Mouse (Mus musculus) heart, embryonic 14.5 days (tissue): Measurements from ENCODE around the gene Ctnnbip1. TPM values are rescaled to one million over a fixed set of nuclear protein-coding genes. Genes with fewer than 3 reads are reported as not detected.

ENCODE experiments used
- ATAC-seq: fragments of 200-750 bp; cut with Nextera tagmentation; 2 replicates; pipeline ENCODE4 v1.8.0; 2017; ENCODE audit warnings: low read depth, moderate TSS enrichment; ENCODE audit not compliant: insufficient number of reproducible peaks, insufficient read depth, low FRiP score
- H3K27ac ChIP-seq, 2 experiments: fragments of 200-500 bp in 1 of 2; fragments of 300-500 bp in 1 of 2; sonication (generic) in 1 of 2; replicated peaks in 1 of 2; 2 replicates each; pipeline ENCODE4 v1.5.1; 2012 to 2014; ENCODE audit warnings: low read depth in 2 of 2, low read length in 2 of 2, control low read depth in 1 of 2, mild to moderate bottlenecking in 1 of 2, mixed read lengths in 1 of 2; ENCODE audit not compliant: control insufficient read depth in 1 of 2, insufficient read depth in 1 of 2
- H3K27me3 ChIP-seq: fragments of 300-500 bp; sonication (generic); 2 replicates; pipeline ENCODE4 v1.6.1; 2014; ENCODE audit warnings: mild to moderate bottlenecking, low read length, control low read depth; ENCODE audit not compliant: control insufficient read depth, insufficient read depth
- H3K36me3 ChIP-seq: fragments of 300-500 bp; sonication (generic); 2 replicates; pipeline ENCODE4 v1.6.1; 2014; ENCODE audit warnings: mild to moderate bottlenecking, control low read depth, low read length, mixed read lengths; ENCODE audit not compliant: control insufficient read depth, insufficient read depth
- H3K4me1 ChIP-seq, 2 experiments: fragments of 200-500 bp in 1 of 2; fragments of 300-500 bp in 1 of 2; sonication (generic) in 1 of 2; 2 replicates each; pipeline ENCODE4 v1.6.1; 2012 to 2014; ENCODE audit warnings: low read length in 2 of 2, control low read depth in 1 of 2, mixed read lengths in 1 of 2; ENCODE audit not compliant: control insufficient read depth in 2 of 2, insufficient read depth in 2 of 2
- H3K4me2 ChIP-seq: fragments of 300-500 bp; sonication (generic); 2 replicates; pipeline ENCODE4 v1.6.1; 2014; ENCODE audit warnings: mild to moderate bottlenecking, low read length
- H3K4me3 ChIP-seq, 2 experiments: fragments of 200-500 bp in 1 of 2; fragments of 300-500 bp in 1 of 2; sonication (generic) in 1 of 2; 2 replicates each; pipeline ENCODE4 v1.5.1; 2012 to 2014; ENCODE audit warnings: low read length in 2 of 2, mild to moderate bottlenecking in 2 of 2, control low read depth in 1 of 2, low read depth in 1 of 2, moderate library complexity in 1 of 2; ENCODE audit not compliant: control insufficient read depth in 1 of 2, insufficient read depth in 1 of 2
- H3K9ac ChIP-seq: fragments of 300-500 bp; sonication (generic); 2 replicates; pipeline ENCODE4 v1.6.1; 2014; ENCODE audit warnings: mild to moderate bottlenecking, low read length
- H3K9me3 ChIP-seq: fragments of 300-500 bp; sonication (generic); 2 replicates; pipeline ENCODE4 v1.6.1; 2016; ENCODE audit warnings: low read length, control low read depth; ENCODE audit not compliant: control insufficient read depth
- WGBS: fragments of 180-500 bp; shearing (Covaris S2); extraction: QIAGEN DNeasy Blood & Tissue Kit; methylation state at CpG from one replicate; pipeline ENCODE4 v1.1.7; 2014; 5-methylcytosine and 5-hydroxymethylcytosine counted together
- polyA plus RNA-seq: library from polyadenylated mRNA; unstranded; fragments of >200 nt; fragmentation: Nextera tagmentation; extraction: Ambion mirVana; gene quantifications from 2 replicates; pipeline ENCODE4 v1.2.1, GENCODE M21; 2014

Gene Ctnnbip1
- polyA plus RNA-seq, 1 experiment from 2014 or later = 43.1 TPM

GRCm38 (mm10) chr4:149587596-149588168 is 69.6 kb downstream of the Ctnnbip1 start:
- Histone ChIP-seq H3K4me1 (peaks cover 6 to 7% of the 10 kb centered on the region in 2 experiments; a peak in 3 of 4 replicates), H3K4me3 (peak overlapping the region; percentile 83 to 88), H3K9ac (peak overlapping the region; percentile 82), H3K27me3 (peaks cover 50% of the 10 kb centered on the region), H3K27ac (no peak overlapping the region), H3K9me3 (no peaks in the 10 kb centered on the region; the same call in 1 of the 2 replicates), H3K36me3 (no peaks in the 10 kb centered on the region), H3K4me2 (peak overlapping the region; percentile 99)
- WGBS = 8% methylated on average over 24 of the region's 24 CpGs
- peak; percentile 5; the same call in 1 of the 2 replicates for ATAC-seq

- Histone ChIP-seq H3K27ac (no peak overlapping the region), H3K4me3 (no peak overlapping the region), H3K36me3 (no peaks in the 10 kb centered on the region), H3K4me2 (no peak overlapping the region), H3K27me3 (peaks cover 35% of the 10 kb centered on the region), H3K9me3 (no peaks in the 10 kb centered on the region; the same call in 1 of the 2 replicates), H3K4me1 (peaks cover 6 to 7% of the 10 kb centered on the region in 2 experiments; a peak in 3 of 4 replicates), H3K9ac (no peak overlapping the region)
- WGBS = 65% methylated on average over 1 of the region's 1 CpGs
- ATAC-seq = no peak
These were observed 72.2 kb downstream of the Ctnnbip1 start for GRCm38 (mm10) chr4:149590200-149590599.

- H3K4me2 ChIP-seq = no peak overlapping the region
- peaks cover 6 to 7% of the 10 kb centered on the region in 2 experiments; a peak in 3 of 4 replicates for H3K4me1 ChIP-seq
- H3K4me3 ChIP-seq = no peak overlapping the region
- no peak for ATAC-seq
- H3K27me3 ChIP-seq = peaks cover 26% of the 10 kb centered on the region
- no peak overlapping the region for H3K27ac ChIP-seq
- H3K9me3 ChIP-seq = no peaks in the 10 kb centered on the region; the same call in 1 of the 2 replicates
- H3K36me3 ChIP-seq = no peaks in the 10 kb centered on the region
- no peak overlapping the region for H3K9ac ChIP-seq
- WGBS = 82% methylated on average over 2 of the region's 2 CpGs
These were observed 73.5 kb downstream of the Ctnnbip1 start for GRCm38 (mm10) chr4:149591486-149591885.

GRCm38 (mm10) chr4:149594913-149595581 is 77.0 kb downstream of the Ctnnbip1 start:
- H3K27me3 ChIP-seq = no peaks in the 10 kb centered on the region
- H3K9ac ChIP-seq = no peak overlapping the region
- 87% methylated on average over 9 of the region's 9 CpGs for WGBS
- no peak for ATAC-seq
- peaks cover 0 to under 1% of the 10 kb centered on the region in 2 experiments; a peak in 1 of 4 replicates for H3K4me1 ChIP-seq
- H3K4me2 ChIP-seq = no peak overlapping the region
- H3K4me3 ChIP-seq = no peak overlapping the region
- no peak overlapping the region for H3K27ac ChIP-seq
- no peaks in the 10 kb centered on the region; the same call in 1 of the 2 replicates for H3K9me3 ChIP-seq
- no peaks in the 10 kb centered on the region for H3K36me3 ChIP-seq

GRCm38 (mm10) chr4:149597641-149598208 is 79.7 kb downstream of the Ctnnbip1 start:
- no peaks in the 10 kb centered on the region for H3K36me3 ChIP-seq
- H3K4me3 ChIP-seq = no peak overlapping the region
- H3K4me2 ChIP-seq = no peak overlapping the region
- 0 out of 2 replicates have a peak, but pooled peaks cover 1% of the 10 kb centered on the region for H3K27me3 ChIP-seq
- 73% methylated on average over 12 of the region's 12 CpGs for WGBS
- no peak overlapping the region for H3K9ac ChIP-seq
- no peaks in the 10 kb centered on the region for H3K9me3 ChIP-seq
- ATAC-seq = no peak
- no peak overlapping the region for H3K27ac ChIP-seq
- H3K4me1 ChIP-seq = peaks cover 9 to 14% of the 10 kb centered on the region in 2 experiments; a peak in 3 of 4 replicates

GRCm38 (mm10) chr4:149599549-149599948 is 81.5 kb downstream of the Ctnnbip1 start:
- WGBS = 95% methylated on average over 6 of the region's 6 CpGs

GRCm38 (mm10) chr4:149600130-149600529 is 82.1 kb downstream of the Ctnnbip1 start:
- Histone ChIP-seq H3K4me3 (no peak overlapping the region), H3K36me3 (no peaks in the 10 kb centered on the region), H3K4me1 (peaks cover 9 to 14% of the 10 kb centered on the region in 2 experiments; a peak in 3 of 4 replicates), H3K9me3 (no peaks in the 10 kb centered on the region), H3K4me2 (no peak overlapping the region), H3K9ac (no peak overlapping the region), H3K27ac (no peak overlapping the region), H3K27me3 (0 out of 2 replicates have a peak, but pooled peaks cover 11% of the 10 kb centered on the region)
- 0 out of 2 replicates have a peak, but pooled peaks have one; percentile 15 for ATAC-seq
- 86% methylated on average over 4 of the region's 4 CpGs for WGBS

More at GRCm38 (mm10) chr4:149599549-149599948, 81.5 kb downstream of the Ctnnbip1 start:
- H3K9me3 ChIP-seq = no peaks in the 10 kb centered on the region
- peaks cover 9 to 14% of the 10 kb centered on the region in 2 experiments; a peak in 3 of 4 replicates for H3K4me1 ChIP-seq
- no peak overlapping the region for H3K4me2 ChIP-seq
- ATAC-seq = no peak
- no peak overlapping the region for H3K9ac ChIP-seq
- no peak overlapping the region for H3K4me3 ChIP-seq
- H3K27ac ChIP-seq = no peak overlapping the region
- no peaks in the 10 kb centered on the region for H3K36me3 ChIP-seq
- 0 out of 2 replicates have a peak, but pooled peaks cover 7% of the 10 kb centered on the region for H3K27me3 ChIP-seq
